Mouse (Mus musculus) frontal cortex, adult 2 months (tissue): ENCODE measurements at regions not wholly inside any gene's neighbourhood (a gene's known extent, or its start where the extent isn't known, plus 50 kb on each side); places are given as distances from the start of the nearest gene placed in this dataset.
A peak's percentile ranks its signal among the peaks of the same experiment; 100 is the strongest.
"Not testable (repeated sequence)": the region's sequence is repeated elsewhere in the genome, so short reads cannot be mapped to it uniquely, and the experiment has no call there.

Experiments
- DNase-seq, 2 experiments: peaks; one replicate each; pipeline ENCODE4 v3.0.0; 2022; ENCODE audit warnings: low spot score in 1 of 2; ENCODE audit errors: extremely low spot score in 1 of 2

GRCm38 (mm10) chr3:84390769-84391168, 84.1 kb upstream of the Trim2 start:
- DNase-seq: no peak

GRCm38 (mm10) chr3:84388486-84388885, 81.8 kb upstream of the Trim2 start:
- DNase-seq: no peak

- no peak for DNase-seq
These were observed 79.0 kb upstream of the Trim2 start for GRCm38 (mm10) chr3:84385656-84386055.

- DNase-seq: no peak
These were observed 76.9 kb upstream of the Trim2 start for GRCm38 (mm10) chr3:84383559-84383958.

GRCm38 (mm10) chr3:84383038-84383437, 76.4 kb upstream of the Trim2 start:
- not testable (repeated sequence) for DNase-seq

- no peak for DNase-seq
These were observed 75.3 kb upstream of the Trim2 start for GRCm38 (mm10) chr3:84382006-84382405.

- no peak for DNase-seq
These were observed 72.4 kb upstream of the Trim2 start for GRCm38 (mm10) chr3:84378987-84379556.

GRCm38 (mm10) chr3:84376510-84376909, 69.8 kb upstream of the Trim2 start:
- no peak for DNase-seq

- peak in 1 of 2 experiments; percentile 21 for DNase-seq
These were observed 69.2 kb upstream of the Trim2 start for GRCm38 (mm10) chr3:84375832-84376231.

GRCm38 (mm10) chr3:84371842-84372241, 65.2 kb upstream of the Trim2 start:
- DNase-seq: no peak

- DNase-seq: no peak
These were observed 60.6 kb upstream of the Trim2 start for GRCm38 (mm10) chr3:84367145-84367740.

GRCm38 (mm10) chr3:84358672-84359071, 52.0 kb upstream of the Trim2 start:
- DNase-seq: no peak

- DNase-seq: no peak
These were observed 50.0 kb upstream of the Trim2 start for GRCm38 (mm10) chr3:84356690-84357014.
